Mouse (Mus musculus): ENCODE data around the gene Itih5.

- TF ChIP-seq EP300 (IDR thresholded peaks at IDR 0.05; ENCODE audit: insufficient read depth, low read depth, low read length) (no peak), CTCF (IDR thresholded peaks at IDR 0.05) (no peak), POLR2A (IDR thresholded peaks at IDR 0.05; ENCODE audit: insufficient read depth, low read depth, low read length) (no peak)
Observed at GRCm38 (mm10) chr2:10199326-10199725, 46.0 kb downstream of the Itih5 start.
